Mouse (Mus musculus): ENCODE results near the gene Slc13a5. TPM values are rescaled to one million over a fixed set of nuclear protein-coding genes. Genes with fewer than 3 reads are reported as not detected.

Gene Slc13a5
- total RNA-seq, 1 experiment, result 8.1 TPM

GRCm38 (mm10) chr11:72308982-72309381 is 42.0 kb upstream of the Slc13a5 start:
- H3K4me3 ChIP-seq (ENCODE audit: insufficient read depth in 1 of 2, low read depth in 1 of 2, low read length in 2 of 2, poor library complexity in 1 of 2, severe bottlenecking in 1 of 2), result no peak overlapping the region
- TF ChIP-seq MAFK (IDR thresholded peaks at IDR 0.05; ENCODE audit: insufficient read depth, low read depth, low read length), result no peak
- TF ChIP-seq ZC3H11A (IDR thresholded peaks at IDR 0.05; ENCODE audit: borderline replicate concordance, low read depth, low read length), result no peak
- H3K27ac ChIP-seq (ENCODE audit: insufficient read depth, low read depth, low read length, poor library complexity, severe bottlenecking), result no peak overlapping the region
- H3K36me3 ChIP-seq (ENCODE audit: control insufficient read depth, insufficient read depth, low read length, poor library complexity, severe bottlenecking), result no peaks in the 10 kb centered on the region
- no peak for DNase-seq (ENCODE audit: low read depth, low spot score)
- H3K4me1 ChIP-seq (ENCODE audit: control insufficient read depth in 2 of 2, insufficient read depth in 2 of 2, low read length in 2 of 2, poor library complexity in 1 of 2), result no peaks in the 10 kb centered on the region
- in situ Hi-C loops (cut with MboI; ENCODE audit: low sequenced_read_pairs in 2 of 2, unreplicated experiment in 2 of 2), result no loop called here
- no peak overlapping the region for H3K9ac ChIP-seq (ENCODE audit: insufficient read depth, low read depth, low read length, poor library complexity, severe bottlenecking)
- H3K9me3 ChIP-seq (ENCODE audit: control insufficient read depth, insufficient read depth, low read depth, low read length), result no peaks in the 10 kb centered on the region

- no peaks in the 10 kb centered on the region for H3K9me3 ChIP-seq (ENCODE audit: control insufficient read depth, insufficient read depth, low read depth, low read length)
- no peak overlapping the region for H3K9ac ChIP-seq (ENCODE audit: insufficient read depth, low read depth, low read length, poor library complexity, severe bottlenecking)
- no peak for DNase-seq (ENCODE audit: low read depth, low spot score)
- no peaks in the 10 kb centered on the region; a peak in 1 of 4 replicates for H3K4me1 ChIP-seq (ENCODE audit: control insufficient read depth in 2 of 2, insufficient read depth in 2 of 2, low read length in 2 of 2, poor library complexity in 1 of 2)
- no peak overlapping the region for H3K27ac ChIP-seq (ENCODE audit: insufficient read depth, low read depth, low read length, poor library complexity, severe bottlenecking)
- no peaks in the 10 kb centered on the region for H3K36me3 ChIP-seq (ENCODE audit: control insufficient read depth, insufficient read depth, low read length, poor library complexity, severe bottlenecking)
- TF ChIP-seq MAFK (IDR thresholded peaks at IDR 0.05; ENCODE audit: insufficient read depth, low read depth, low read length) (no peak), CHD2 (IDR thresholded peaks at IDR 0.05; ENCODE audit: low read depth, low read length) (no peak), ZC3H11A (IDR thresholded peaks at IDR 0.05; ENCODE audit: borderline replicate concordance, low read depth, low read length) (no peak), ZNF384 (IDR thresholded peaks at IDR 0.05; ENCODE audit: low read depth, low read length) (no peak), HCFC1 (IDR thresholded peaks at IDR 0.05; ENCODE audit: borderline replicate concordance, insufficient read depth, low read length) (no peak)
- in situ Hi-C loops (cut with MboI; ENCODE audit: low sequenced_read_pairs in 2 of 2, unreplicated experiment in 2 of 2), result no loop called here
- no peak overlapping the region for H3K4me3 ChIP-seq (ENCODE audit: insufficient read depth in 1 of 2, low read depth in 1 of 2, low read length in 2 of 2, poor library complexity in 1 of 2, severe bottlenecking in 1 of 2)
Measured at GRCm38 (mm10) chr11:72307461-72307860, 40.4 kb upstream of the Slc13a5 start.

- Histone ChIP-seq H3K36me3 (ENCODE audit: control insufficient read depth, insufficient read depth, low read length, poor library complexity, severe bottlenecking) (no peaks in the 10 kb centered on the region), H3K9me3 (ENCODE audit: control insufficient read depth, insufficient read depth, low read depth, low read length) (no peaks in the 10 kb centered on the region), H3K4me1 (ENCODE audit: control insufficient read depth in 2 of 2, insufficient read depth in 2 of 2, low read length in 2 of 2, poor library complexity in 1 of 2) (peaks cover 0 to 11% of the 10 kb centered on the region in 2 experiments; a peak in 3 of 4 replicates), H3K9ac (ENCODE audit: insufficient read depth, low read depth, low read length, poor library complexity, severe bottlenecking) (no peak overlapping the region), H3K4me3 (ENCODE audit: insufficient read depth in 1 of 2, low read depth in 1 of 2, low read length in 2 of 2, poor library complexity in 1 of 2, severe bottlenecking in 1 of 2) (no peak overlapping the region; a peak in 1 of 4 replicates), H3K27ac (ENCODE audit: insufficient read depth, low read depth, low read length, poor library complexity, severe bottlenecking) (no peak overlapping the region)
- no peak for DNase-seq (ENCODE audit: low read depth, low spot score)
- in situ Hi-C loops (cut with MboI; ENCODE audit: low sequenced_read_pairs in 2 of 2, unreplicated experiment in 2 of 2), result no loop called here
- TF ChIP-seq MAFK (IDR thresholded peaks at IDR 0.05; ENCODE audit: insufficient read depth, low read depth, low read length) (no peak), ZC3H11A (IDR thresholded peaks at IDR 0.05; ENCODE audit: borderline replicate concordance, low read depth, low read length) (no peak), ZNF384 (IDR thresholded peaks at IDR 0.05; ENCODE audit: low read depth, low read length) (no peak), CHD2 (IDR thresholded peaks at IDR 0.05; ENCODE audit: low read depth, low read length) (no peak), HCFC1 (IDR thresholded peaks at IDR 0.05; ENCODE audit: borderline replicate concordance, insufficient read depth, low read length) (no peak)
Measured at GRCm38 (mm10) chr11:72302230-72302629, 35.2 kb upstream of the Slc13a5 start.

- peak; percentile 61 for DNase-seq (ENCODE audit: low read depth, low spot score)
- peak within 1 kb of the TSS; percentile 8 to 14; a peak in 3 of 4 replicates for H3K4me3 ChIP-seq (ENCODE audit: insufficient read depth in 1 of 2, low read depth in 1 of 2, low read length in 2 of 2, poor library complexity in 1 of 2, severe bottlenecking in 1 of 2)
- no peak within 1 kb of the TSS for H3K27ac ChIP-seq (ENCODE audit: insufficient read depth, low read depth, low read length, poor library complexity, severe bottlenecking)
- no peak within 1 kb of the TSS for H3K9ac ChIP-seq (ENCODE audit: insufficient read depth, low read depth, low read length, poor library complexity, severe bottlenecking)
- TF ChIP-seq ZC3H11A (IDR thresholded peaks at IDR 0.05; ENCODE audit: borderline replicate concordance, low read depth, low read length) (no peak), CHD2 (IDR thresholded peaks at IDR 0.05; ENCODE audit: low read depth, low read length) (no peak), ZNF384 (IDR thresholded peaks at IDR 0.05; ENCODE audit: low read depth, low read length) (no peak), MAFK (IDR thresholded peaks at IDR 0.05; ENCODE audit: insufficient read depth, low read depth, low read length) (no peak)
- peaks cover 0 to 11% of the 10 kb centered on the region in 2 experiments; a peak in 3 of 4 replicates for H3K4me1 ChIP-seq (ENCODE audit: control insufficient read depth in 2 of 2, insufficient read depth in 2 of 2, low read length in 2 of 2, poor library complexity in 1 of 2)
- no peaks in the 10 kb centered on the region for H3K36me3 ChIP-seq (ENCODE audit: control insufficient read depth, insufficient read depth, low read length, poor library complexity, severe bottlenecking)
- in situ Hi-C loops (cut with MboI; ENCODE audit: low sequenced_read_pairs in 2 of 2, unreplicated experiment in 2 of 2), result no loop called here
- H3K9me3 ChIP-seq (ENCODE audit: control insufficient read depth, insufficient read depth, low read depth, low read length), result no peaks in the 10 kb centered on the region
Measured at GRCm38 (mm10) chr11:72301334-72301733, 34.3 kb upstream of the Slc13a5 start, which contains the start of gene Xaf1. Gene Xaf1, plus strand, starts transcription at chr11:72301629.

GRCm38 (mm10) chr11:72293116-72293515 is 26.1 kb upstream of the Slc13a5 start:
- in situ Hi-C loops (cut with MboI; ENCODE audit: low sequenced_read_pairs in 2 of 2, unreplicated experiment in 2 of 2), result no loop called here
- no peak overlapping the region for H3K27ac ChIP-seq (ENCODE audit: insufficient read depth, low read depth, low read length, poor library complexity, severe bottlenecking)
- no peaks in the 10 kb centered on the region for H3K9me3 ChIP-seq (ENCODE audit: control insufficient read depth, insufficient read depth, low read depth, low read length)
- no peaks in the 10 kb centered on the region for H3K36me3 ChIP-seq (ENCODE audit: control insufficient read depth, insufficient read depth, low read length, poor library complexity, severe bottlenecking)
- no peak for DNase-seq (ENCODE audit: low read depth, low spot score)
- peaks cover 0 to 1% of the 10 kb centered on the region in 2 experiments; a peak in 1 of 4 replicates for H3K4me1 ChIP-seq (ENCODE audit: control insufficient read depth in 2 of 2, insufficient read depth in 2 of 2, low read length in 2 of 2, poor library complexity in 1 of 2)
- no peak overlapping the region for H3K4me3 ChIP-seq (ENCODE audit: insufficient read depth in 1 of 2, low read depth in 1 of 2, low read length in 2 of 2, poor library complexity in 1 of 2, severe bottlenecking in 1 of 2)
- H3K9ac ChIP-seq (ENCODE audit: insufficient read depth, low read depth, low read length, poor library complexity, severe bottlenecking), result no peak overlapping the region
- TF ChIP-seq CHD2 (IDR thresholded peaks at IDR 0.05; ENCODE audit: low read depth, low read length) (no peak), ZNF384 (IDR thresholded peaks at IDR 0.05; ENCODE audit: low read depth, low read length) (no peak), MAFK (IDR thresholded peaks at IDR 0.05; ENCODE audit: insufficient read depth, low read depth, low read length) (no peak)

All from ES-E14 (cell line).